10 mouse cellular contexts compared by ENCODE assay signal in the genomic region with DNA sequence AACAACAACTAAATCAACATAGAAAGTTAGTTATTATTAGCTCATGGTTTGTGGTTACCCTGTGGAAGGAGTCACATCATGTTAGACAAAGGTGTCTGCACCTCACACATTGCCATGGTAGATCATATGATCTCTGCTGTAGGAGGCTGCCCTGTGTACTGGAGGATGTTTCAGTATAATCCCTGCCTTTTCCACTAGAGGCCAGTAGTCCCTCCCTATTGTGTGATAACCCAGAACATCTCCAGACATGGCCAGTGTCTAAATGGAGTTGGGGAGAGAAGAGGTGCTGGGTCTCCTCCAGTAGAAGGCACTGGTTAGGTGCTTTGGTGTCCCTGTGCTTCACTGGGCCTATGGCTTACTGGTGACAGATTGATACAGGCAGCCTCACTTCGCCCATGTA.
A peak's percentile ranks its signal among the peaks of the same experiment; 100 is the strongest.
DNase-seq lines count a peak whose midpoint lies in the region; ATAC-seq and TF ChIP-seq lines count a peak whose summit lies in the region.
"Had no signal": no experiment of that assay in that cellular context is flagged by ENCODE, and none has a peak within 500 bp of the region (broad histone marks: within the 10 kb centered on the region; RNA-seq: fewer than 3 reads in every experiment).

No protein-coding gene starts in this region.

- no peak overlapping the region for H3K4me2 ChIP-seq in kidney, postnatal 0 days (ENCODE audit: low read length)
- H3K4me2 ChIP-seq: embryonic facial prominence, embryonic 13.5 days; neural tube, embryonic 13.5 days had no signal

- peak; percentile 69 for ATAC-seq in kidney, postnatal 0 days (replicated peaks; ENCODE audit: low FRiP score, low read depth)
- no peak for ATAC-seq in activated CD4-positive, CD25-positive, alpha-beta regulatory T cell, adult 4 months

- H3K27ac ChIP-seq in kidney, postnatal 0 days = no peak overlapping the region
- no peak overlapping the region for H3K27ac ChIP-seq in bone marrow, adult 2 months (ENCODE audit: control insufficient read depth, insufficient read depth, low read depth, low read length, poor library complexity)
- H3K27ac ChIP-seq: embryonic facial prominence, embryonic 13.5 days; neural tube, embryonic 13.5 days had no signal

- no peaks in the 10 kb centered on the region for H3K9me3 ChIP-seq in kidney, postnatal 0 days (replicated peaks; ENCODE audit: low read length)
- H3K9me3 ChIP-seq: embryonic facial prominence, embryonic 13.5 days; neural tube, embryonic 13.5 days had no signal

- WGBS in kidney, postnatal 0 days = 82% methylated on average over 1 of the region's 1 CpGs
- WGBS in bone marrow, adult 2 months = 75% methylated on average over 1 of the region's 1 CpGs

- TF ChIP-seq CTCF in kidney, postnatal 0 days (IDR thresholded peaks at IDR 0.05; ENCODE audit: low read depth) = peak; percentile 76
- 0 out of 2 replicates have a peak, but pooled peaks have one; percentile 27 for TF ChIP-seq CTCF in bone marrow, adult 2 months (IDR thresholded peaks at IDR 0.05; ENCODE audit: control insufficient read depth, insufficient read depth, low read length)

- H3K36me3 ChIP-seq in kidney, postnatal 0 days (ENCODE audit: insufficient read depth, low read length) = no peaks in the 10 kb centered on the region
- H3K36me3 ChIP-seq: embryonic facial prominence, embryonic 13.5 days; neural tube, embryonic 13.5 days had no signal

- H3K27me3 ChIP-seq in kidney, postnatal 0 days (ENCODE audit: insufficient read depth, low read length) = no peaks in the 10 kb centered on the region
- H3K27me3 ChIP-seq: embryonic facial prominence, embryonic 13.5 days; neural tube, embryonic 13.5 days had no signal

- no peak overlapping the region for H3K4me3 ChIP-seq in kidney, postnatal 0 days (replicated peaks; ENCODE audit: low read depth, low read length)
- no peak overlapping the region for H3K4me3 ChIP-seq in bone marrow, adult 2 months (replicated peaks; ENCODE audit: control insufficient read depth, low read depth, low read length)
- H3K4me3 ChIP-seq: embryonic facial prominence, embryonic 13.5 days; neural tube, embryonic 13.5 days had no signal

- TF ChIP-seq POLR2A in bone marrow, adult 2 months (IDR thresholded peaks at IDR 0.05; ENCODE audit: borderline replicate concordance, control insufficient read depth, low read depth, low read length) = no peak

- no peaks in the 10 kb centered on the region for H3K4me1 ChIP-seq in kidney, postnatal 0 days (replicated peaks; ENCODE audit: insufficient read depth, low read length)
- no peaks in the 10 kb centered on the region; the same call in 1 of the 2 replicates for H3K4me1 ChIP-seq in bone marrow, adult 2 months (ENCODE audit: control insufficient read depth, insufficient read depth, low read length)

- peak; percentile 13 for DNase-seq in adrenal gland, postnatal 14 days
- DNase-seq in adrenal gland, postnatal 36 days = no peak
- DNase-seq in kidney, postnatal 0 days (ENCODE audit: low spot score) = peak; percentile 73
- no peak for DNase-seq in kidney, postnatal 4 days
- DNase-seq in lung, postnatal 36 days = peak; percentile 16
- no peak for DNase-seq in yolk sac, embryonic 10.5 days (ENCODE audit: low spot score)

- no peak overlapping the region for H3K9ac ChIP-seq in kidney, postnatal 0 days (ENCODE audit: low read depth, low read length)
- H3K9ac ChIP-seq: embryonic facial prominence, embryonic 13.5 days; neural tube, embryonic 13.5 days had no signal

Comparison
In these comparisons a context has a peak if more than half of its experiments do, and no peak if none do; other contexts are left out.
1. DNase-seq: peak in adrenal gland, postnatal 14 days (single experiment), kidney, postnatal 0 days (single experiment) and lung, postnatal 36 days (single experiment); none in adrenal gland, postnatal 36 days (0 of 2), kidney, postnatal 4 days (0 of 2) and yolk sac, embryonic 10.5 days (single experiment).